In the genomic region with DNA sequence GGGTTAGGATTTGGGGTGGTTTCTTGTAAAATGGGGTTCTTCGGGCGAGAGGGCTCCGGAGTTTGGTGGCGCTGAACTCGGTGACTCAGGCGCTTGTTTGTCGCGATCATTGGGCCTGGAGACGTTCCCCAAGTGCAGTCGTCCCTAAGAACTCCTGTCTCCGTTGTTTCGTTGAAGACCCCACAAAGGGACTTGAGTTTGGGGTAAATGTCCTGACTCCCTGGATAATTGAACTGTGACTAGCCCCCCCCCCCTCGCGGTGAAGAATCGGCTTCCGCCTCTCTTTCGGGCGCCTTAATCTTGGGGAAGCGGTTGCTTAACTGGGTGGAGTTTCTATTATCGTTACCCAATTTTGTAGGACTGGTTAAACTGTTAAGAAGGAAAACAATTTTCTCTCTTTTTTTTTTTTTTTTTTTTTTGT, we compare ENCODE assay signal across 8 mouse cellular contexts. TPM values are rescaled to one million over a fixed set of nuclear protein-coding genes. Genes with fewer than 3 reads are reported as not detected.
A peak's percentile ranks its signal among the peaks of the same experiment; 100 is the strongest.
DNase-seq lines count a peak whose midpoint lies in the region; ATAC-seq lines count a peak whose summit lies in the region.

No protein-coding gene starts in this region.

- peak; percentile 6; the same call in 1 of the 2 replicates for ATAC-seq in embryonic facial prominence, embryonic 11.5 days (replicated peaks; ENCODE audit: insufficient number of reproducible peaks, low FRiP score, low TSS enrichment, low read depth)
- ATAC-seq in hindbrain, embryonic 16.5 days: no peak

- H3K27me3 ChIP-seq in embryonic facial prominence, embryonic 11.5 days (ENCODE audit: control insufficient read depth, insufficient read depth, low read length): no peaks in the 10 kb centered on the region
- H3K27me3 ChIP-seq in hindbrain, embryonic 16.5 days (replicated peaks; ENCODE audit: control insufficient read depth, insufficient read depth, low read length): no peaks in the 10 kb centered on the region

- H3K4me1 ChIP-seq in embryonic facial prominence, embryonic 11.5 days (ENCODE audit: control insufficient read depth, insufficient read depth, low read length): 0 out of 2 replicates have a peak, but pooled peaks cover 3% of the 10 kb centered on the region
- peaks cover 31% of the 10 kb centered on the region for H3K4me1 ChIP-seq in hindbrain, embryonic 16.5 days (ENCODE audit: control insufficient read depth, insufficient read depth, low read depth, low read length)

- peak; percentile 27 for DNase-seq in embryo, embryonic 10 days (ENCODE audit: low spot score)
- no peak for DNase-seq in embryo, embryonic 9.5 days (ENCODE audit: extremely low spot score)
- DNase-seq in CD4-positive, CD25-positive, alpha-beta regulatory T cell, adult 2 months (ENCODE audit: low read depth, low spot score): peak; percentile 73
- DNase-seq in embryonic facial prominence, embryonic 11.5 days (ENCODE audit: low spot score): peak; percentile 47
- DNase-seq in lung, postnatal 14 days: peak; percentile 35
- peak; percentile 62 for DNase-seq in thymus, postnatal 14 days
- no peak for DNase-seq in ovary, adult 18-20 months (ENCODE audit: low spot score)

- no peak overlapping the region for H3K4me2 ChIP-seq in embryonic facial prominence, embryonic 11.5 days (ENCODE audit: low read depth, low read length)
- peak overlapping the region; percentile 23; the same call in 1 of the 2 replicates for H3K4me2 ChIP-seq in hindbrain, embryonic 16.5 days (ENCODE audit: low read length)

- H3K27ac ChIP-seq in embryonic facial prominence, embryonic 11.5 days (replicated peaks; ENCODE audit: low read depth, low read length): peak overlapping the region; percentile 31; the same call in 1 of the 2 replicates
- H3K27ac ChIP-seq in hindbrain, embryonic 16.5 days (ENCODE audit: low read depth, low read length): peak overlapping the region; percentile 94

- peak overlapping the region; percentile 93 for H3K9ac ChIP-seq in embryonic facial prominence, embryonic 11.5 days (replicated peaks; ENCODE audit: low read length)
- H3K9ac ChIP-seq in hindbrain, embryonic 16.5 days (ENCODE audit: low read depth, low read length): peak overlapping the region; percentile 86

- WGBS in embryonic facial prominence, embryonic 11.5 days: under 1% methylated on average over 20 of the region's 20 CpGs
- under 1% methylated on average over 20 of the region's 20 CpGs for WGBS in hindbrain, embryonic 16.5 days

- H3K4me3 ChIP-seq in embryonic facial prominence, embryonic 11.5 days (ENCODE audit: low read depth, low read length): peak overlapping the region; percentile 82
- H3K4me3 ChIP-seq in hindbrain, embryonic 16.5 days (ENCODE audit: low read length): peak overlapping the region; percentile 90

- H3K36me3 ChIP-seq in embryonic facial prominence, embryonic 11.5 days (replicated peaks; ENCODE audit: control insufficient read depth, insufficient read depth, low read depth, low read length): peaks cover under 1% of the 10 kb centered on the region; the same call in 1 of the 2 replicates
- peaks cover 7% of the 10 kb centered on the region for H3K36me3 ChIP-seq in hindbrain, embryonic 16.5 days (ENCODE audit: control insufficient read depth, insufficient read depth, low read length)

- no peaks in the 10 kb centered on the region for H3K9me3 ChIP-seq in embryonic facial prominence, embryonic 11.5 days (replicated peaks; ENCODE audit: control insufficient read depth, low read length)
- no peaks in the 10 kb centered on the region for H3K9me3 ChIP-seq in hindbrain, embryonic 16.5 days (ENCODE audit: control insufficient read depth, low read length)

RNA-seq across cellular contexts. Expression of a gene that starts 0.6 kb away (rescaled TPM):
- 370 and 383 TPM in 2 replicates for polyA plus RNA-seq in embryonic facial prominence, embryonic 11.5 days (2014; fragmentation: Nextera tagmentation; extraction: Ambion mirVana)
- 159 and 176 TPM in 2 replicates for polyA plus RNA-seq in hindbrain, embryonic 16.5 days (2015; fragmentation: Nextera tagmentation; extraction: Ambion mirVana)

RNA-seq across cellular contexts. Expression of a gene that starts 5.8 kb away (rescaled TPM):
- polyA plus RNA-seq in embryonic facial prominence, embryonic 11.5 days (2014; fragmentation: Nextera tagmentation; extraction: Ambion mirVana): 20.7 and 23.5 TPM in 2 replicates
- polyA plus RNA-seq in hindbrain, embryonic 16.5 days (2015; fragmentation: Nextera tagmentation; extraction: Ambion mirVana): 36.9 and 41.1 TPM in 2 replicates

RNA-seq across cellular contexts. Expression of a gene that starts 44.8 kb away (rescaled TPM):
- polyA plus RNA-seq in embryonic facial prominence, embryonic 11.5 days (2014; fragmentation: Nextera tagmentation; extraction: Ambion mirVana): 333 and 348 TPM in 2 replicates
- polyA plus RNA-seq in hindbrain, embryonic 16.5 days (2015; fragmentation: Nextera tagmentation; extraction: Ambion mirVana): 272 and 275 TPM in 2 replicates

Comparison
In these comparisons a context has a peak if more than half of its experiments do, and no peak if none do; other contexts are left out.
1. DNase-seq: peak in embryo, embryonic 10 days (single experiment), CD4-positive, CD25-positive, alpha-beta regulatory T cell, adult 2 months (single experiment), embryonic facial prominence, embryonic 11.5 days (single experiment), lung, postnatal 14 days (single experiment) and thymus, postnatal 14 days (single experiment); none in embryo, embryonic 9.5 days (single experiment) and ovary, adult 18-20 months (single experiment).